Mouse (Mus musculus): ENCODE data around the gene Bub1b.

DNA sequence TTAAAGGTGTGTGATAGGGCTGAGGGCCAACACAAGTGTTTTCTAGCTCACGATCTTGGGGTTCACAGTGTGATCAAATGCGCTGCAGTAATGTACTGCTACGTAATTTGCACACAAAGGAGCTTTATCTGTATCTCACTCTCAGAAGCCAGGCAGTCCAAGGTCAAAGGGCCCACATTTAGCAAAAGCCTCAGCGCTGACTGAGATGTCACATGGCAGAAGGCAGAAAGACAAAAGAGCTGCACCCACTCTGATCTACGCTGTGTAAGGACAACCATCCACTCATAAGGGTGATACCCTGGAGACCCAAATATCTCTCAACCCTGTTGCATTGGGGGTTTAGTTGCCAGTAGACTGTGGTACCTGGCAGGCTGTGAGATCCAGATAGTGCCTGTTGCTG, 69.2 kb downstream of the Bub1b start:
- TF ChIP-seq CTCF (IDR thresholded peaks at IDR 0.05; ENCODE audit: low read depth) = no peak
- TF ChIP-seq EP300 (IDR thresholded peaks at IDR 0.05; ENCODE audit: low read depth) = no peak

All from heart, postnatal 0 days (tissue).